Mouse (Mus musculus) testis, adult 2 months (tissue): ENCODE measurements around the gene Nrxn1. TPM values are rescaled to one million over a fixed set of nuclear protein-coding genes. Genes with fewer than 3 reads are reported as not detected.

Source experiments
- H3K27ac ChIP-seq: fragments of 200-500 bp; 2 replicates; pipeline ENCODE4 v1.5.1; 2012; ENCODE audit warnings: low read depth, low read length; ENCODE audit not compliant: control insufficient read depth, insufficient read depth
- H3K27me3 ChIP-seq: fragments of 200-500 bp; 2 replicates; pipeline ENCODE4 v1.6.1; 2012; ENCODE audit warnings: mild to moderate bottlenecking, low read length, moderate library complexity; ENCODE audit not compliant: control insufficient read depth, insufficient read depth
- H3K36me3 ChIP-seq: fragments of 200-500 bp; 2 replicates; pipeline ENCODE4 v1.6.1; 2012; ENCODE audit warnings: mild to moderate bottlenecking, low read length; ENCODE audit not compliant: control insufficient read depth, insufficient read depth
- H3K4me1 ChIP-seq: fragments of 200-500 bp; 2 replicates; pipeline ENCODE4 v1.6.1; 2012; ENCODE audit warnings: low read length; ENCODE audit not compliant: control insufficient read depth, insufficient read depth
- H3K4me3 ChIP-seq: fragments of 200-500 bp; 2 replicates; pipeline ENCODE4 v1.5.1; 2012; ENCODE audit warnings: low read depth, mild to moderate bottlenecking, low read length, moderate library complexity, mixed read lengths; ENCODE audit not compliant: control insufficient read depth
- CTCF ChIP-seq: fragments of 200-500 bp; IDR thresholded peaks from 2 replicates; pipeline ENCODE4 v1.5.1; 2012; ENCODE audit warnings: low read depth, mild to moderate bottlenecking, inconsistent platforms, low read length, moderate library complexity; ENCODE audit not compliant: control insufficient read depth, insufficient read depth, insufficient replicate concordance
- POLR2A ChIP-seq: fragments of 200-500 bp; IDR thresholded peaks from 2 replicates; pipeline ENCODE4 v1.6.1; 2012; ENCODE audit warnings: low read depth, mild to moderate bottlenecking, inconsistent platforms, low read length, moderate library complexity; ENCODE audit not compliant: control insufficient read depth
- polyA plus RNA-seq: library from polyadenylated mRNA; depleted of rRNA; stranded (reverse); fragments of >200 nt; gene quantifications from 2 replicates; pipeline ENCODE4 v1.2.3, GENCODE M21; 2012

Nrxn1 gene
- polyA plus RNA-seq, 1 experiment = 3.1 TPM

GRCm38 (mm10) chr17:90234806-90235205 is 858.1 kb downstream of the Nrxn1 start:
- H3K27me3 ChIP-seq = no peaks in the 10 kb centered on the region
- no peaks in the 10 kb centered on the region for H3K4me1 ChIP-seq
- H3K36me3 ChIP-seq = no peaks in the 10 kb centered on the region
- H3K27ac ChIP-seq = no peak overlapping the region
- no peak overlapping the region for H3K4me3 ChIP-seq
- TF ChIP-seq CTCF = no peak
- TF ChIP-seq POLR2A = no peak

GRCm38 (mm10) chr17:90208547-90208946 is 884.3 kb downstream of the Nrxn1 start:
- TF ChIP-seq CTCF (no peak), POLR2A (no peak)
- Histone ChIP-seq H3K27me3 (no peaks in the 10 kb centered on the region), H3K36me3 (no peaks in the 10 kb centered on the region), H3K4me1 (no peaks in the 10 kb centered on the region), H3K27ac (no peak overlapping the region), H3K4me3 (no peak overlapping the region)

- Histone ChIP-seq H3K27ac (no peak overlapping the region), H3K4me3 (no peak overlapping the region), H3K36me3 (no peaks in the 10 kb centered on the region), H3K4me1 (no peaks in the 10 kb centered on the region), H3K27me3 (no peaks in the 10 kb centered on the region)
- TF ChIP-seq POLR2A (no peak), CTCF (no peak)
Measured at GRCm38 (mm10) chr17:90207617-90208016, 885.3 kb downstream of the Nrxn1 start.

- TF ChIP-seq CTCF = no peak
- TF ChIP-seq POLR2A = no peak
- Histone ChIP-seq H3K36me3 (no peaks in the 10 kb centered on the region), H3K27me3 (no peaks in the 10 kb centered on the region), H3K4me3 (no peak overlapping the region), H3K27ac (no peak overlapping the region), H3K4me1 (no peaks in the 10 kb centered on the region)
Measured at GRCm38 (mm10) chr17:90203993-90204392, 888.9 kb downstream of the Nrxn1 start.

- Histone ChIP-seq H3K4me1 (no peaks in the 10 kb centered on the region), H3K4me3 (no peak overlapping the region), H3K27me3 (no peaks in the 10 kb centered on the region), H3K27ac (no peak overlapping the region), H3K36me3 (no peaks in the 10 kb centered on the region)
- TF ChIP-seq CTCF (no peak), POLR2A (no peak)
Measured at GRCm38 (mm10) chr17:90202785-90203184, 890.1 kb downstream of the Nrxn1 start.

- TF ChIP-seq POLR2A (no peak), CTCF (no peak)
- Histone ChIP-seq H3K4me3 (no peak overlapping the region), H3K27me3 (no peaks in the 10 kb centered on the region), H3K36me3 (no peaks in the 10 kb centered on the region), H3K4me1 (no peaks in the 10 kb centered on the region), H3K27ac (no peak overlapping the region)
Measured at GRCm38 (mm10) chr17:90196772-90197171, 896.1 kb downstream of the Nrxn1 start.

- no peak for TF ChIP-seq CTCF
- no peak for TF ChIP-seq POLR2A
- no peaks in the 10 kb centered on the region for H3K27me3 ChIP-seq
- no peak overlapping the region for H3K27ac ChIP-seq
- H3K36me3 ChIP-seq = no peaks in the 10 kb centered on the region
- no peaks in the 10 kb centered on the region for H3K4me1 ChIP-seq
- no peak overlapping the region for H3K4me3 ChIP-seq
Measured at GRCm38 (mm10) chr17:90141602-90142001, 951.3 kb downstream of the Nrxn1 start.

GRCm38 (mm10) chr17:90130836-90131235 is 962.0 kb downstream of the Nrxn1 start:
- TF ChIP-seq POLR2A = no peak
- TF ChIP-seq CTCF = no peak
- no peaks in the 10 kb centered on the region; the same call in 1 of the 2 replicates for H3K4me1 ChIP-seq
- no peaks in the 10 kb centered on the region for H3K36me3 ChIP-seq
- H3K4me3 ChIP-seq = no peak overlapping the region; the same call in 1 of the 2 replicates
- no peak overlapping the region for H3K27ac ChIP-seq
- H3K27me3 ChIP-seq = no peaks in the 10 kb centered on the region
